Mouse (Mus musculus): Measurements from ENCODE around the gene Il27ra. TPM values are rescaled to one million over a fixed set of nuclear protein-coding genes. Genes with fewer than 3 reads are reported as not detected.

The Il27ra gene
- polyA plus RNA-seq, 1 experiment from 2014 or later: 0.12 TPM

DNA sequence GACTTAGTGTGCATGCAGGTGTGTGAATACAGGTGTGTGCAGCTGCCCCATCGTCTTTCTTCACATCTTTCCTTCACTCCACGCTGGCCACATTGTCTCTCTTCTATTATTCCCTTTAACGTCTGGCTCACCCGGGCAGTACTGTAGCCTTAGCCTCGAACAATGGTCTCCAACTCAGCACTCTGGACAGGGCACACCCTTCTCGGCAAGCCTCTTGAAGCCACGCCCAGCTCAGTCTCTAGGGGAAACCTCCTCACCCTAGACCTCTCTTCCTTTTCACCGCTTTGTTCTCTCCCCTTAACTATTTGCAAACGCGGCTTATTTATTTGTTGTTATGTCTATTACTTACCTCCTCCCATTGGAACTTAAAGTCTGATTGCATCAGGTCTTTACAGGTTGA lies 14.9 kb downstream of the Il27ra start:
- peaks cover 80% of the 10 kb centered on the region for H3K27me3 ChIP-seq (ENCODE audit: poor library complexity, severe bottlenecking)
- H3K36me3 ChIP-seq (replicated peaks): no peaks in the 10 kb centered on the region
- no peak for DNase-seq (ENCODE audit: extremely low spot score, low spot score)
- no peaks in the 10 kb centered on the region for H3K9me3 ChIP-seq
- no peak overlapping the region for H3K4me3 ChIP-seq
- WGBS: 9% methylated on average over 10 of the region's 10 CpGs
- peaks cover 39% of the 10 kb centered on the region for H3K4me1 ChIP-seq
- H3K27ac ChIP-seq: no peak overlapping the region

DNA sequence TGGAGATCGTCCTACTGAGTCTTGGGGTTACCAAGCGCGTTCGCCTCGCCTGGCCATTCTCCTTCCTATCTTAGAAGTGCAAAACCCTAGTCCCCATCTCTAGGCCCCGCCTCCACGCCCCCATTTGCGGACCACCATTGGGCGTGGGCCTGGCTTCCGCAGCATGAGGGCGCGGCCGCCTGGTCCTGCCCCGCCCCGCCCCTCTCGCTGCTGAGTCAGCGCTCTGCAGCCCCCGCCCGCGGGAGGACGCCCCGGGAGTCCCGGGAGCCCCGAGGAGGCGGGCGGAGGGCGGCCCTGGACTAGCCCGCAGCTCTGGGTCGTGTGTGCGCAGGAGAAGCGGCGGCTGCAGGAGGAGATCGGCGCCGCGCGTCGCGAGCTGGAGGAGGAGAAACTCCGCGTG lies 16.5 kb downstream of the Il27ra start:
- peaks cover 90% of the 10 kb centered on the region for H3K27me3 ChIP-seq (ENCODE audit: poor library complexity, severe bottlenecking)
- peaks cover 53% of the 10 kb centered on the region for H3K4me1 ChIP-seq
- WGBS: 1% methylated on average over 41 of the region's 41 CpGs
- H3K4me3 ChIP-seq: peak overlapping the region; percentile 65
- peak; percentile 67 for DNase-seq (ENCODE audit: extremely low spot score, low spot score)
- H3K36me3 ChIP-seq (replicated peaks): no peaks in the 10 kb centered on the region
- H3K27ac ChIP-seq: peak overlapping the region; percentile 80
- H3K9me3 ChIP-seq: no peaks in the 10 kb centered on the region

DNA sequence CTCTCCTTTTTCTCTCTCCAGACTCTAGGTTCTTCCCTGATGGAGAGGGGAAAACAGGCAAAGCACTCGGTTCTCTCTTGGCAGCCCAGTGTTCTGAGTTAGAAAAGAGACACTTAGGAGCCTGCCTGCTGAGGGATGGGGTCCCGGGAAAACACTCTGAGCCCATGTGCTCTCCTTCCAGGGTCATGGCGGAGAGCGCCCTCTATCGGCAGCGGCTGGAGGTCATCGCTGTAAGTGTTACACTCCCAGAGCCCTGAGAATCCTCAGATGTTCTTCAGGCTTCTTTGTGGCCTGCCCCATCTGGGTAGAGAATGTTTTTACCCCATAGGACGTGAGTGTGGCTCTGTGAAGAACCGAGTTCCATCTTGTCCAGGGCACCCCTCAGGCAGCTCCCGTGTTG lies 18.2 kb downstream of the Il27ra start:
- Histone ChIP-seq H3K9me3 (no peaks in the 10 kb centered on the region), H3K36me3 (replicated peaks) (no peaks in the 10 kb centered on the region), H3K27me3 (ENCODE audit: poor library complexity, severe bottlenecking) (peaks cover 100% of the 10 kb centered on the region), H3K27ac (no peak overlapping the region), H3K4me3 (no peak overlapping the region), H3K4me1 (peaks cover 55% of the 10 kb centered on the region)
- peak; percentile 72 for DNase-seq (ENCODE audit: extremely low spot score, low spot score)
- WGBS: 14% methylated on average over 10 of the region's 10 CpGs

DNA sequence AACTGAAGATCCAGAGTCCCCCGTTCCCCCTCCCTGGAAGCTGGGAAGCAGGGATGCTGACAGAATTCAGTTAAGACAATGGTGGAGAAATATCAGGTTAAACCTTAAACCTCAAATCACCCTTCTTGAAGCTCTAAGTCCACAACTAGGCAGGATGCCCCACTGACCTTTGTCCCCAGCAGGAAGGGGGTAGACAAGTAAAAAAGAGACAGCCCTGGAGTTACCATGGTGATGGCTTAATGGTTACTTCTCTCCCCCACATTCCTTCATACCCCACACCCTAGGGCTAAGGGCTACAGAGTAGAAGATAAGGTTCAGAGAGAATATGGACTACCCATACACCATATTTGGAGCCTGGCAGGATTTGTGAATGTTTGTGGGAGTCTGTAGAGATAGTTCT lies 18.8 kb downstream of the Il27ra start:
- no peak overlapping the region for H3K27ac ChIP-seq
- peaks cover 95% of the 10 kb centered on the region for H3K27me3 ChIP-seq (ENCODE audit: poor library complexity, severe bottlenecking)
- H3K4me1 ChIP-seq: peaks cover 55% of the 10 kb centered on the region
- H3K36me3 ChIP-seq (replicated peaks): no peaks in the 10 kb centered on the region
- WGBS: 71% methylated on average over 1 of the region's 1 CpGs
- no peak overlapping the region for H3K4me3 ChIP-seq
- DNase-seq (ENCODE audit: extremely low spot score, low spot score): no peak
- H3K9me3 ChIP-seq: no peaks in the 10 kb centered on the region

DNA sequence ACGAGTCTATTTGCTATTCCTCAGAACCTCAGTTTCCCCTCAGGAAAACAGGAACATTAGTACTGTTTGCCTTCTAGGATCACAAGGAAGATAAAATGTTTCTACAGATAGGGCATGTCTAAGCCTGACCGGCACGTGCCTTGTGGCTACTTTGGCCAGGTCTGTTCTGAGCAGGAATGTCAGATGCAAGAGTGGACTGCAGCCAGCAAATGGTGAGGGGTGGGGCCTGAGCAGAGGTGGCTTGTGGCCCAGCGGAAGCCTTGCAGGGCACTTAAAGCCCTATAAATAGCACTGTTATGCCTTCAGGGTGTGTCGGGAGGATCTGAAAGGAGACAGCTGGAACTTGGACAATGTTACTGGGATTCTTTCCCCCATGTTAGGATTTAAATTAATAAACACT lies 19.3 kb downstream of the Il27ra start:
- WGBS: 64% methylated on average over 5 of the region's 5 CpGs
- H3K4me3 ChIP-seq: no peak overlapping the region
- H3K36me3 ChIP-seq (replicated peaks): no peaks in the 10 kb centered on the region
- no peaks in the 10 kb centered on the region for H3K9me3 ChIP-seq
- no peak for DNase-seq (ENCODE audit: extremely low spot score, low spot score)
- no peak overlapping the region for H3K27ac ChIP-seq
- H3K27me3 ChIP-seq (ENCODE audit: poor library complexity, severe bottlenecking): peaks cover 94% of the 10 kb centered on the region
- peaks cover 55% of the 10 kb centered on the region for H3K4me1 ChIP-seq

DNA sequence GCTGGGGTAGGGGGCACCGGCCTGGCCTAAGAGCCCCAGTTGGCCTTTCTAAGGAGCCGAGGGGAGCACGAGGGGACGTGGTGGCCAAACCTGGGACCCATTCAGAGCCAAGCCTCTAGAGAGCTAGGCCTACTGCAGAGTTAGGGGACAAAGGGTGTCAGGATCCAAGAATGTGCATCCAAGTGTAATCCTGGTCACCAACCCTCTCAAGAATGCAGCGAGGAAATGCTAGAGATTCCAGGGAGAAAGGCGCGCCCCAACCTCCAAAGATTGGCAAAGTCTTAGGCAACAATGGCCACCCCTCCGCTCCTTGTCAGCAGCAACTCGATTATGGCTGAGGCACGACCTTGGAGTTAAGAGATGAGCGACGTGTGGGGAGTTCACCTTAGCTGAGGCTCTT lies 20.8 kb downstream of the Il27ra start:
- H3K4me3 ChIP-seq: peak overlapping the region; percentile 27

DNA sequence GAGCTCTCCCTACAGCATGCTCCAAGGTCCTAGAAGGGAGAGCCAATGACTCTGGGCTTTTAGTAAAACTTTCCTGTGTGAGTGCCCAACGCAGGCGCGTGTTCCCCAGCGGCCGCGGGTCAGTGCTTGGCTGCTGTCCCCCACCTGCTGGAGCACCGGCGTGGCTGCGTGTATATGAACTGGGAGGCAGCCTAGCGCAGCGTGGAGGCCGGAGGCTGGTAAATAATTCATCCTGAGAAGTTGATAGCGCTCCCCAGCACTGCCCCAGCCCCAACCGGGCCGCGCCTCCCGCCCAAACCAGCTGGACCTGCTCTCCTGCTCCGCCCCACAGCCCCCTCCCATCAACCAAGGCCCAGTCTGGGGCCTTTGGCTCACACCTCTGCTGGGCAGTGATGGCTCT lies 21.3 kb downstream of the Il27ra start, which contains the start of gene Palm3:
TSS of gene Palm3 (plus strand) at position 376 of the 400 bp plus-strand sequence.
- Histone ChIP-seq H3K4me1 (peaks cover 41% of the 10 kb centered on the region), H3K9me3 (no peaks in the 10 kb centered on the region), H3K27me3 (ENCODE audit: poor library complexity, severe bottlenecking) (peaks cover 78% of the 10 kb centered on the region), H3K4me3 (peak within 1 kb of the TSS; percentile 27), H3K36me3 (replicated peaks) (no peaks in the 10 kb centered on the region), H3K27ac (peak within 1 kb of the TSS; percentile 62; the same call in 1 of the 2 replicates)
- DNase-seq (ENCODE audit: extremely low spot score, low spot score): no peak
- 11% methylated on average over 18 of the region's 18 CpGs for WGBS

More for the DNA sequence above, 20.8 kb downstream of the Il27ra start:
- Histone ChIP-seq H3K27me3 (ENCODE audit: poor library complexity, severe bottlenecking) (peaks cover 82% of the 10 kb centered on the region), H3K4me1 (peaks cover 46% of the 10 kb centered on the region), H3K36me3 (replicated peaks) (no peaks in the 10 kb centered on the region), H3K9me3 (no peaks in the 10 kb centered on the region), H3K27ac (peak overlapping the region; percentile 62; the same call in 1 of the 2 replicates)
- WGBS: 49% methylated on average over 12 of the region's 12 CpGs
- no peak for DNase-seq (ENCODE audit: extremely low spot score, low spot score)

DNA sequence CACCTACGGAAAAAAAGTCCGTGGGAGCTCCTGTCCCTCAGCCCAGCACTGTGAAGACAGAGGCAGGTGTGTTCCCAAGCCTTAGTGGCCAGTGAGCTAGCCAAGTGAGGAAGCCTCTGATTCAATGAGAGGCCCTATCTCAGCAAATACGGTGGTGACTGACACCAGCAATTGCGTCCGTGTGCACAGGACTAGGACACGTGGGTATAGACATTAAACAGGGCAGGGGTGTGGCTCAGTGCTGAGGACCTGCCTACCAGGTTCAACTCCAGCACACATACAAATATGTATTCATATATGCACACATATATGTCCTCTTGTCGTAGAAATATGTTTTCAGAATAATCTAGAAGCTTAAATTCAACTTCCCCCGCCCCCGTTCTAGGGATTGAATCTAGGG lies 22.7 kb downstream of the Il27ra start:
- peaks cover 66% of the 10 kb centered on the region for H3K27me3 ChIP-seq (ENCODE audit: poor library complexity, severe bottlenecking)
- H3K36me3 ChIP-seq (replicated peaks): no peaks in the 10 kb centered on the region
- no peak overlapping the region for H3K27ac ChIP-seq
- peaks cover 32% of the 10 kb centered on the region for H3K4me1 ChIP-seq
- DNase-seq (ENCODE audit: extremely low spot score, low spot score): no peak
- WGBS: 88% methylated on average over 9 of the region's 9 CpGs
- no peaks in the 10 kb centered on the region for H3K9me3 ChIP-seq
- no peak overlapping the region for H3K4me3 ChIP-seq

DNA sequence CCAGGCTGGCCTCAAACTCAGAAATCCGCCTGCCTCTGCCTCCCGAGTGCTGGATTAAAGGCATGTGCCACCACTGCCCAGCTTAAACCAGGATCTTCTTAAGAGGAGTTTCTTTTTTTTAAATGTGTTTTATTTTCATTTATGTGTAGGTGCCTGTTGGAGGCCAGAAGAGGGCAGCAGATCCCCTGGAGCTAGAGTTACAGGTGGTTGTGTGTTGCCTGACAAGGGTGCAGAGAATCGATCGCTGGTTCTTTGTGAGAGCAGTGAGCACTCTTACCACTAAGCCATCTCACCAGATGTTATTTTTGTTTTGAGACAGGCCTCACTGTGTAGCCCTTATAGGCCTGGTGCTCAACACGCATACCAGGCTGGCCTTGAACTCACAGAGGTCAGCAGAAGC lies 26.6 kb downstream of the Il27ra start:
- Histone ChIP-seq H3K36me3 (replicated peaks) (no peaks in the 10 kb centered on the region), H3K4me1 (peaks cover 25% of the 10 kb centered on the region), H3K27ac (no peak overlapping the region), H3K4me3 (no peak overlapping the region), H3K9me3 (no peaks in the 10 kb centered on the region), H3K27me3 (ENCODE audit: poor library complexity, severe bottlenecking) (peaks cover 66% of the 10 kb centered on the region)
- DNase-seq (ENCODE audit: extremely low spot score, low spot score): no peak
- WGBS: 91% methylated on average over 5 of the region's 5 CpGs

DNA sequence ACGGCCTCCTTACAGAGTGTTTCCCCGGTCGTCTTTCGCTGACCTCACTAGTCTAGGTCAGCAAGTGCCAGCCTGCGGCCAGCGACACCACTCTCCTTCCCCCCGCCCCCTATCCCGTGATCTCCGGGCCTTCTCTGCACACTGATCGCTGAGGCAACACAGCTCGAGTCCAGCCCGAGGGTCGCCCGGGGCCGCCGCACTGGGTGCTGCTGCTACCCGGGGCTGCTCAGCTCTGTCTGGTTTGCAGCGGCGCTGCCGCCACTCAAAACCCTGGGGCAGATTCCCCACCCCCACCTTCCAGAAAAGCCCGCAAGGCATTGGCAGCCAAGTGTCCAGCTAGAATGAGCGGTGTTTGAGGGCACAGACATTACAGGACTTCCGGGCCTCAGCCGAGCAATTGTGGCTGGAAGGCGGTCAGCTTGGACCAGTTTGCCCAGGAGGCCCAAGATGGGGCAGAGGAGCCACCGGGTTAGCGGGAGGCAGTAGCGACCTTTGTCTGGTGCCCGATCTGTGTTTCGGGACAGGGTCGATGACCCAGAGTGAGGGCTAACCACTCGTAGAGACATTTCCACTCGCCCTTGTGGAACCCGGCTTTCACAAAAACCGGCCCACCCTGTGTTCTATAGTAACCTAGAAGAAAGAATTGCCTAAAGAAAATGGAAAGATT lies 29.8 kb downstream of the Il27ra start:
- Histone ChIP-seq H3K4me1 (peaks cover 36% of the 10 kb centered on the region), H3K9me3 (no peaks in the 10 kb centered on the region), H3K27ac (0 out of 2 replicates have a peak overlapping the region, but pooled peaks have one; percentile 26), H3K27me3 (ENCODE audit: poor library complexity, severe bottlenecking) (peaks cover 55% of the 10 kb centered on the region), H3K36me3 (replicated peaks) (no peaks in the 10 kb centered on the region), H3K4me3 (peak overlapping the region; percentile 58)
- WGBS: 2% methylated on average over 35 of the region's 35 CpGs
- DNase-seq (ENCODE audit: extremely low spot score, low spot score): peak; percentile 50

DNA sequence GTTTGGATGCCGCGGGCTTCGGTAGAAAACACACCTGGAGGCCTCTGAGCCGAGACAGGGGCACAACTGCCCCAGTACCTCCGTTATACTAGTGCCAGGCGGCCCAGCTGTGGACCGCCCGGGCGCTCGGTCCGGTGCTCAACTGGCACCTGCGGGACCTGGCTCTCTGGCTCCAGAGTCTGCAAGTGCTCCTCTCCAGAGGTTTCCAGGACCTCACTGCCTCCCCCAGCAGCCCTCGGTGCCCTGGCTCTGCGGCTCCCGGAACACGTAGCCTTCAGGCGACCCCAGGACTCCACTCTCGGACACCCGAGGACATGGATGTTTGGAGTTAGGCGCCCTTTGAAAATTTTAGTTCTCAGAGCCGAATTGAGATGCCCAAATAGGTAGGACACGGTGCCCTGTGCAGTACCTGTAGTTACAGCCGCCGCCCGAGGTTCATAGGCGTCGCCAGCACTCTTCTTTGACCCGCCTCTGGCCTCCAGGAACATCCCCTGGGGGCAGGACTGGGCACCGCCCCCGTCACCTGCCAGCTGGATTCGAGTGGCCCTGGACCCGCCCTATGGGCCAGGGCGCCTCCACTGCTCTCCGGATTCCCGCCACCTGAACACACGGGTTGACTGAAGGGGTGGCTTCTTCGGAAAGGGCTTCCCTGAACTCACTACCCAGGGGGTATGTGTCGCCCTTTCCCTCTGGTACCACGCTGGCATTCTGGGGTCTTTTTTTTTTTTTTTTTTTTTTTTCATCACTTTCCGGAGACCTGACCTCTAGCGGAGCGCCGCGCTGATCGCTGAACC lies 30.5 kb downstream of the Il27ra start, which contains the start of gene 2210011C24Rik:
TSS of gene 2210011C24Rik (minus strand) at position 467 of the 794 bp plus-strand sequence.
- Histone ChIP-seq H3K4me1 (peaks cover 36% of the 10 kb centered on the region), H3K36me3 (replicated peaks) (no peaks in the 10 kb centered on the region), H3K9me3 (no peaks in the 10 kb centered on the region), H3K27me3 (ENCODE audit: poor library complexity, severe bottlenecking) (peaks cover 55% of the 10 kb centered on the region), H3K27ac (peak within 1 kb of the TSS; percentile 62), H3K4me3 (peak within 1 kb of the TSS; percentile 58)
- peak; percentile 54 for DNase-seq (ENCODE audit: extremely low spot score, low spot score)
- under 1% methylated on average over 45 of the region's 45 CpGs for WGBS

DNA sequence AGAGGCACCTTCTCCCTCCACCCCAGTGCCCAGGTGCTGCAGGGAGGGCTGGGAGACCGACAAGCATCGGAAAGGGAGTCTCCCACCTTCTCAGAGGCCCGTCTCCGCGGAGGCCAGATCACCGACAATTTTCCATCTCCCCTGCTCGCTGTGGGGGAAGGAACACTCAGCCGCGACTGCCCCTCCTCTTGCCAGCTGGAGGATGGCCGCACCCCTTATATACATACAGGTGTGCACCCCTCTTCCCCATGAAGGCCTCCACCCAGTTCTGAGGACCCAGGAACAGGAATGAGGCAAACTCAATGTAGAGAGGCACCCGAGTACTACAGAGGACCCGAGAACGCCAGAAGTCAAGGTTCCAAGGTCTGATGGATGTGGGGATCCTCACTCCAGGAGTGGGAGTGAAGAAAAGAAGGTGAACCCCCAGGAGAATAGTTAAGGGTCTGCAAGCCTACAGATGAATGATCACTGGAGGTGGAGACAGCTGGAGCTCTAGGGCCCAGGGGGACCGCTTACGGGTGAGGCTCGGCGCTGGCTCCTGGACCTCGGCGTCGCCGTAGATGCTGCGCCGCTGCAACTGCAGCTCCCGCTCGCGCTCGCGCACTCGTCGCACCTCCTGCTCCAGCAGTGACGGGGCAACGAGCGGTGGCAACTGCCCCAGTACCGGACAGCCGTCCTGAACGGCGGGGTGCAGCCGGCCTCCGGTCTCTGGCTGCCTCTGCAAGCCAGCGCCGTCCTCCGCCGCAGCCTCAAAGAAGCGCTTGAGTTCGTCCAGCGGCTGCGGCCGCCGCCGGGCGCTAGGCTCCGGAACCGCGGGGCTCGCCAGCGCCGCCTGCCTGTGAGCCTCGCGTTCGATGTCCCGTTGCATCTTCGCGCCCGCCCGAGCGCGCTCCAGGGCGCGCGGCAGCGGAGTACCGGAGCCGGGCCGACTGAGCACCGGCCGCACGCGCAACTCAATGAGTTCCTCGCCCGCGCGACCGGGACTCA lies 31.5 kb downstream of the Il27ra start:
- peaks cover 36% of the 10 kb centered on the region for H3K4me1 ChIP-seq
- H3K4me3 ChIP-seq: peak overlapping the region; percentile 58
- peak overlapping the region; percentile 62 for H3K27ac ChIP-seq
- WGBS: 2% methylated on average over 83 of the region's 83 CpGs
- peaks cover 55% of the 10 kb centered on the region for H3K27me3 ChIP-seq (ENCODE audit: poor library complexity, severe bottlenecking)
- H3K9me3 ChIP-seq: no peaks in the 10 kb centered on the region
- peak; percentile 78 for DNase-seq (ENCODE audit: extremely low spot score, low spot score)
- no peaks in the 10 kb centered on the region for H3K36me3 ChIP-seq (replicated peaks)

Measured in forebrain, embryonic 10.5 days (tissue).